Mouse (Mus musculus) urinary bladder, postnatal 10 days (tissue): ENCODE data around the gene Arl6ip5.
"Not testable (repeated sequence)": the region's sequence is repeated elsewhere in the genome, so short reads cannot be mapped to it uniquely, and the experiment has no call there.

Experiments used
- DNase-seq: peaks from one replicate; pipeline ENCODE4 v3.0.0; 2022; ENCODE audit warnings: low spot score

The Arl6ip5 gene

GRCm38 (mm10) chr6:97223566-97223965, 13.1 kb downstream of the Arl6ip5 start:
- no peak for DNase-seq

GRCm38 (mm10) chr6:97224505-97224904, 14.0 kb downstream of the Arl6ip5 start:
- no peak for DNase-seq

- no peak for DNase-seq
Observed at GRCm38 (mm10) chr6:97226083-97226491, 15.6 kb downstream of the Arl6ip5 start.

- no peak for DNase-seq
Observed at GRCm38 (mm10) chr6:97227067-97227847, 16.8 kb downstream of the Arl6ip5 start.

GRCm38 (mm10) chr6:97234911-97235668, 24.6 kb downstream of the Arl6ip5 start:
- DNase-seq, result no peak

- no peak for DNase-seq
Observed at GRCm38 (mm10) chr6:97236088-97236487, 25.6 kb downstream of the Arl6ip5 start.

GRCm38 (mm10) chr6:97239360-97239759, 28.9 kb downstream of the Arl6ip5 start:
- no peak for DNase-seq

GRCm38 (mm10) chr6:97240092-97240491, 29.6 kb downstream of the Arl6ip5 start:
- no peak for DNase-seq

- DNase-seq, result no peak
Observed at GRCm38 (mm10) chr6:97242522-97242921, 32.0 kb downstream of the Arl6ip5 start.

- no peak for DNase-seq
Observed at GRCm38 (mm10) chr6:97245200-97245599, 34.7 kb downstream of the Arl6ip5 start.

- no peak for DNase-seq
Observed at GRCm38 (mm10) chr6:97250966-97251365, 40.5 kb downstream of the Arl6ip5 start.

GRCm38 (mm10) chr6:97252086-97252485, 41.6 kb downstream of the Arl6ip5 start:
- no peak for DNase-seq

- DNase-seq, result no peak
Observed at GRCm38 (mm10) chr6:97252711-97253221, 42.3 kb downstream of the Arl6ip5 start, which contains the start of gene Lmod3. Gene Lmod3, minus strand, starts transcription at chr6:97252759.

- no peak for DNase-seq
Observed at GRCm38 (mm10) chr6:97258489-97258888, 48.0 kb downstream of the Arl6ip5 start.

GRCm38 (mm10) chr6:97259926-97260325, 49.4 kb downstream of the Arl6ip5 start:
- not testable (repeated sequence) for DNase-seq

- DNase-seq, result no peak
Observed at GRCm38 (mm10) chr6:97262229-97262628, 51.7 kb downstream of the Arl6ip5 start.

- DNase-seq, result not testable (repeated sequence)
Observed at GRCm38 (mm10) chr6:97263750-97264149, 53.3 kb downstream of the Arl6ip5 start.

GRCm38 (mm10) chr6:97265240-97265639, 54.8 kb downstream of the Arl6ip5 start:
- no peak for DNase-seq

GRCm38 (mm10) chr6:97265705-97266104, 55.2 kb downstream of the Arl6ip5 start:
- no peak for DNase-seq

- DNase-seq, result no peak
Observed at GRCm38 (mm10) chr6:97266661-97267060, 56.2 kb downstream of the Arl6ip5 start.

- no peak for DNase-seq
Observed at GRCm38 (mm10) chr6:97267132-97267531, 56.6 kb downstream of the Arl6ip5 start.

- DNase-seq, result no peak
Observed at GRCm38 (mm10) chr6:97269596-97269995, 59.1 kb downstream of the Arl6ip5 start.

GRCm38 (mm10) chr6:97272349-97272748, 61.9 kb downstream of the Arl6ip5 start:
- no peak for DNase-seq
